Mouse (Mus musculus): ENCODE data around the gene Stx7. TPM values are rescaled to one million over a fixed set of nuclear protein-coding genes. Genes with fewer than 3 reads are reported as not detected.

The Stx7 gene
- polyA plus RNA-seq, 1 experiment, result 97.8 TPM

- DNase-seq, result no peak
- TF ChIP-seq CTCF (IDR thresholded peaks at IDR 0.05; ENCODE audit: insufficient read depth, low read length) (no peak), POLR2A (IDR thresholded peaks at IDR 0.05; ENCODE audit: borderline replicate concordance, extremely low read depth, low read depth, low read length) (no peak)
- WGBS, result 94% methylated on average over 3 of the region's 3 CpGs
- no peaks in the 10 kb centered on the region for H3K4me1 ChIP-seq (ENCODE audit: control insufficient read depth, insufficient read depth, low read length)
- no peak overlapping the region for H3K4me3 ChIP-seq (replicated peaks; ENCODE audit: extremely low read depth, low read depth, low read length)
These were observed 51.0 kb downstream of the Stx7 start for GRCm38 (mm10) chr10:24200099-24200498.

DNA sequence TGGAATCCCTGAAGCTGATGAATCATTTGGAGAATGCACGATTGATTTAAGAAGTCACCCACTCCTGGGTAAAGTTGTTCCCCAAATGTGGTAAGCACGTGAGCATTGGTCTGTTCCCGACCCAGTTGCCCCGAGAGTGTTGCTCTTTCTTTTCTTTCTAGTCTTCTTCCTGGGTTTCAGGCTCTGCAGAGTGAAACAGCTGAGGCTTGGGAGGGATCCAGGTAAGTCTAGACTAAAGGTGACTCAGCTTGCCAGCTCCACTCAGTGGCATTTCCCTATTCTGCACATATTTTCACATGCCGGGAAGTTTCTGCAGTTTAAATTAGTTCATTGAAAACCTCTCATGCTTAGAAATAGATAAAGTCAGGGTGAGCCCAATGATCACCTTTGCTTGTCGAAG lies 61.0 kb downstream of the Stx7 start:
- Histone ChIP-seq H3K4me1 (ENCODE audit: control insufficient read depth, insufficient read depth, low read length) (no peaks in the 10 kb centered on the region), H3K4me3 (replicated peaks; ENCODE audit: extremely low read depth, low read depth, low read length) (no peak overlapping the region)
- TF ChIP-seq POLR2A (IDR thresholded peaks at IDR 0.05; ENCODE audit: borderline replicate concordance, extremely low read depth, low read depth, low read length) (no peak), CTCF (IDR thresholded peaks at IDR 0.05; ENCODE audit: insufficient read depth, low read length) (no peak)
- no peak for DNase-seq
- WGBS, result 74% methylated on average over 6 of the region's 6 CpGs

GRCm38 (mm10) chr10:24213297-24213696 lies 64.2 kb downstream of the Stx7 start:
- no peaks in the 10 kb centered on the region for H3K4me1 ChIP-seq (ENCODE audit: control insufficient read depth, insufficient read depth, low read length)
- TF ChIP-seq POLR2A (IDR thresholded peaks at IDR 0.05; ENCODE audit: borderline replicate concordance, extremely low read depth, low read depth, low read length), result no peak
- no peak for TF ChIP-seq CTCF (IDR thresholded peaks at IDR 0.05; ENCODE audit: insufficient read depth, low read length)
- no peak overlapping the region for H3K4me3 ChIP-seq (replicated peaks; ENCODE audit: extremely low read depth, low read depth, low read length)
- WGBS, result 89% methylated on average over 5 of the region's 5 CpGs
- no peak for DNase-seq

DNA sequence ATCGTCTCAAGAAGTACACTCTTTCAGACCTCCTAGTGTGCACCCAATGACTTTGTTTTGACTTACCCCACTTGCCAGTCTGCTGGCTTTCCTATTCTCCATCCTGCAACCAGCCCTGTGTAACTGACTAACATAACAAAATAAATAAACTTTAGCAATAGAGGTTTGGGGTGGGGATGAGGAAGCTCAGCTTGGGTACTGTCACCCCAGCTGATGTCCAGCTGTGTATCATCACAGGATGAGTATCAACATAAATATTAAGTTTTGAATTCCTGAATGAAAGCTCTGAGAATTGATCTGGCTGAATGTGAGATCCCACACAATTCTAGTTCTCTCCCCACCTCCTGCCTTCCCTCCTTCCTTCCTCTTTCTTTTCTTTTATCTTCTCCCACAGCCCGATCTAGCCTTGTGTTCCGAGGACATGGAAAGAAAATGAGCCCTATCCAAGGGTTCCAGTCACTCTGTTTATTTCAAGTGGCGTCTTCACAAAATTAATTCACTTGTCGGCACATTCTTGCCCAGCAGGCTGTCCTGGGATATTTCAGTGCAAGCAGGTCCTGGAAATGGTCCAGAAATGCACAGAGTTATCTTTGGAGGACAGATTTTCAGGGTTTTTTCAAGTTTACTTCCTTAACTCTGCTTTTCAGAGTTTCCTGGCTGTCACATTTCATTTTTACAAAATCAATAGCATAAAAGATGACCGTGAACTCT lies 68.6 kb downstream of the Stx7 start:
- no peak for DNase-seq
- 18% methylated on average over 6 of the region's 6 CpGs for WGBS
- Histone ChIP-seq H3K4me1 (ENCODE audit: control insufficient read depth, insufficient read depth, low read length) (no peaks in the 10 kb centered on the region), H3K4me3 (replicated peaks; ENCODE audit: extremely low read depth, low read depth, low read length) (no peak overlapping the region)
- no peak for TF ChIP-seq CTCF (IDR thresholded peaks at IDR 0.05; ENCODE audit: insufficient read depth, low read length)
- TF ChIP-seq POLR2A (IDR thresholded peaks at IDR 0.05; ENCODE audit: borderline replicate concordance, extremely low read depth, low read depth, low read length), result no peak

- no peak for TF ChIP-seq POLR2A (IDR thresholded peaks at IDR 0.05; ENCODE audit: borderline replicate concordance, extremely low read depth, low read depth, low read length)
- no peak for TF ChIP-seq CTCF (IDR thresholded peaks at IDR 0.05; ENCODE audit: insufficient read depth, low read length)
- WGBS, result 55% methylated on average over 5 of the region's 5 CpGs
- no peak overlapping the region for H3K4me3 ChIP-seq (replicated peaks; ENCODE audit: extremely low read depth, low read depth, low read length)
- DNase-seq, result no peak
- peaks cover 2% of the 10 kb centered on the region; the same call in 1 of the 2 replicates for H3K4me1 ChIP-seq (ENCODE audit: control insufficient read depth, insufficient read depth, low read length)
These were observed 71.8 kb downstream of the Stx7 start for GRCm38 (mm10) chr10:24220931-24221330.

GRCm38 (mm10) chr10:24222911-24223310 lies 73.8 kb downstream of the Stx7 start:
- TF ChIP-seq POLR2A (IDR thresholded peaks at IDR 0.05; ENCODE audit: borderline replicate concordance, extremely low read depth, low read depth, low read length) (no peak), CTCF (IDR thresholded peaks at IDR 0.05; ENCODE audit: insufficient read depth, low read length) (no peak)
- no peak for DNase-seq
- H3K4me1 ChIP-seq (ENCODE audit: control insufficient read depth, insufficient read depth, low read length), result peaks cover 2% of the 10 kb centered on the region; the same call in 1 of the 2 replicates
- WGBS, result 18% methylated on average over 6 of the region's 6 CpGs
- H3K4me3 ChIP-seq (replicated peaks; ENCODE audit: extremely low read depth, low read depth, low read length), result no peak overlapping the region

DNA sequence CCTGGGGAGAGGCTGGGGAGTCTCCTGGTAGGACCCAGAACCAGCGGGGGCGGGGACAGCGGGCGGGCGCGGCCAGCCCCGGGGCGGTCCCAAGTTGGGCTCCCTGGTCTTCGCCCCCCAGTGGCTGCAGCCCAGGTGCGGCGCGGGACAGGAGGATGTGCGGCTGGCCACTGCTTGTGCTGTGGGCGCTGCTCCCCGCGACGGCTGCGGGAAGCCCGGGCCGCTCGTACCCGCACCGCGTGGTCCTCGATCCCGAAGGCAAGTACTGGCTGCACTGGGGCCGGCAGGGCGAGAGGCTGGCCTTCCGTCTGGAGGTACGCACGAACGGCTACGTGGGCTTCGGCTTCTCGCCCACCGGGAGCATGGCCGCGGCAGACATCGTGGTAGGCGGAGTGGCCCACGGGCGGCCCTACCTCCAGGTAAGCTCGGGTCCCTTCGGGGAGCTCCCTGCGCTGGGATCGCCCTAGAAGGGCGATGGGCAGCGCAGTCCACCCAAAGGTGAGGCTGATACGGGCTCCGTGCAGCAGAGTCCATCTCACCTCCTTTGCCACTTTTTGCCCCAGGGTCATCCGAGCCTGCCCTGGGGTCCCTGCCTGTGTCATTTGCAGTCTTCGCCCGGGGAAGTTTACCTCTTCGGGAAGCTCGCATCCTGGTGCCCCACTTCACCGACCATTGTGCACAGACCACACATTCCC lies 74.5 kb downstream of the Stx7 start, which contains the start of gene Moxd1:
TSS of gene Moxd1 (plus strand) at position 69 of the 695 bp plus-strand sequence.
- Histone ChIP-seq H3K4me3 (replicated peaks; ENCODE audit: extremely low read depth, low read depth, low read length) (no peak within 1 kb of the TSS), H3K4me1 (ENCODE audit: control insufficient read depth, insufficient read depth, low read length) (peaks cover 2% of the 10 kb centered on the region; the same call in 1 of the 2 replicates)
- 4% methylated on average over 56 of the region's 56 CpGs for WGBS
- peak; percentile 20 for DNase-seq
- TF ChIP-seq POLR2A (IDR thresholded peaks at IDR 0.05; ENCODE audit: borderline replicate concordance, extremely low read depth, low read depth, low read length) (no peak), CTCF (IDR thresholded peaks at IDR 0.05; ENCODE audit: insufficient read depth, low read length) (no peak)

GRCm38 (mm10) chr10:24224591-24224990 lies 75.5 kb downstream of the Stx7 start:
- Histone ChIP-seq H3K4me1 (ENCODE audit: control insufficient read depth, insufficient read depth, low read length) (peaks cover 2% of the 10 kb centered on the region; the same call in 1 of the 2 replicates), H3K4me3 (replicated peaks; ENCODE audit: extremely low read depth, low read depth, low read length) (no peak overlapping the region)
- no peak for DNase-seq
- 44% methylated on average over 8 of the region's 8 CpGs for WGBS
- TF ChIP-seq POLR2A (IDR thresholded peaks at IDR 0.05; ENCODE audit: borderline replicate concordance, extremely low read depth, low read depth, low read length), result no peak
- TF ChIP-seq CTCF (IDR thresholded peaks at IDR 0.05; ENCODE audit: insufficient read depth, low read length), result no peak

DNA sequence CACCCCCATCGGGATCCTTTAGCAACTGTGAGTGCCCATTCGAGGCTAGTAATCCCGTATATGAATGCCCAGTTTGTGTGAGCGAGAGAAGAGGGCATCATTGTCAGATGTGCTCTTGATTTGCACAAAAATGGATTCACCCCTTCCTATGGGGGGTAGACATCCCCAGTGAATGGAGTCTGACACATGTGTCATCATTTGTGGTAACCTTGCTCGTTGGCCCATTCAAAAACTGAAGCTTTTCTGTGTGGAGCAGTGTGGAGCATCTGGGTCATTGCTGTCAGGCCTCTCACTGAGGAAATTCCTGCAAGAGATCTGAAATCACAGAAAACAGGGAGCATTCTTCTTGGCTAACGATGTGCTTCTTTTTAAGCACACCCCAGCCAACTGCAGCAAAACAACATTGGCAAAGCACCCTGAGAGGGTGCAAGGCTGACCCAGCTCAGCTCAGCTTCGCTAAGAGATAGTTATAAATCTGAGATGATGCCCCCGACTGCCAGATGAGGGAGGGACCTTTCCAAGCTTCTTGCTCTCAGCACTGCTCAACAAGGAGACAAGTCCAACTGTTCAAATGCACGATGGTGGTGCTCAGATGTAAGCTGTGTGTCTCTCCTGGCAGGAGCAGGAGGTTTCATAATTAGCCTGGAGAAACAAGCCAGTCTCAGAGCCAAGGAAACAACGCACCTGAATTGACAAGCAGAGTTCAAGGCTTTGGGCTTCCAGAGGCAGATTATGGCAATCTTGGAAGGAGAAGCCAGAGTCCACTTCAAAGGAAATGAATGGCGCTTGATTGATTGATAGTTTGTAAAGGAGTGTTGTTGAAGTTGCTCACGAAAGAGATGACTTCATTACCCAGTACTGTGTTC lies 79.4 kb downstream of the Stx7 start:
- 58% methylated on average over 12 of the region's 12 CpGs for WGBS
- Histone ChIP-seq H3K4me3 (replicated peaks; ENCODE audit: extremely low read depth, low read depth, low read length) (no peak overlapping the region), H3K4me1 (ENCODE audit: control insufficient read depth, insufficient read depth, low read length) (peaks cover 2% of the 10 kb centered on the region; the same call in 1 of the 2 replicates)
- no peak for TF ChIP-seq CTCF (IDR thresholded peaks at IDR 0.05; ENCODE audit: insufficient read depth, low read length)
- TF ChIP-seq POLR2A (IDR thresholded peaks at IDR 0.05; ENCODE audit: borderline replicate concordance, extremely low read depth, low read depth, low read length), result no peak
- DNase-seq, result no peak
